Mouse (Mus musculus): ENCODE data around the gene Glra4. TPM values are rescaled to one million over a fixed set of nuclear protein-coding genes. Genes with fewer than 3 reads are reported as not detected.

The Glra4 gene
- polyA plus RNA-seq, 1 experiment from 2014 or later = not detected

DNA sequence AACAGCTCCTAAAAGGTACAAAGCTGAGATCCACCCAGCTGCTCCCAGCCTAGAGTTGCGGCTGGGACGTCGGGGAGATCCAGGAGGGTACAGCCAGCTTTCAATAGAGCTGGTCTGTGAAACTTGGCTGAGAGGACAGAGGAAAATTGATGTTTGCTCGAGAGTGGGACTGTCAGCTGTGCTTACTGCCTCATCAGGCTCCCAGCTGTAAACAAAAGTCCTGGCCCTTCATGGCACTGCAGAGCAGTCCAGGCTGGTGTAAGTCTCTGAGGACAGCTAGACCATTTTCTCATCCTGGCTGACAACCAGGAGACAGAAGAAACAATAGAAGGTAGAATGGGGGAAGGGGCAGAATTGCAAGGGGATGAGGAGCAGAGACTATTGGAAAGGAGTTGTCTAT lies 30.6 kb downstream of the Glra4 start:
- Histone ChIP-seq H3K36me3 (ENCODE audit: insufficient read depth, low read length) (no peaks in the 10 kb centered on the region), H3K27ac (no peak overlapping the region), H3K9ac (ENCODE audit: low read depth, low read length) (no peak overlapping the region), H3K4me3 (replicated peaks; ENCODE audit: low read depth, low read length) (no peak overlapping the region), H3K9me3 (replicated peaks; ENCODE audit: low read length) (no peaks in the 10 kb centered on the region), H3K27me3 (ENCODE audit: insufficient read depth, low read length) (no peaks in the 10 kb centered on the region), H3K4me1 (replicated peaks; ENCODE audit: insufficient read depth, low read length) (no peaks in the 10 kb centered on the region), H3K4me2 (ENCODE audit: low read length) (no peak overlapping the region)
- WGBS = 79% methylated on average over 4 of the region's 4 CpGs
- no peak for TF ChIP-seq CTCF (IDR thresholded peaks at IDR 0.05; ENCODE audit: low read depth)
- DNase-seq (ENCODE audit: low spot score) (no peak), ATAC-seq (replicated peaks; ENCODE audit: low FRiP score, low read depth) (no peak)

DNA sequence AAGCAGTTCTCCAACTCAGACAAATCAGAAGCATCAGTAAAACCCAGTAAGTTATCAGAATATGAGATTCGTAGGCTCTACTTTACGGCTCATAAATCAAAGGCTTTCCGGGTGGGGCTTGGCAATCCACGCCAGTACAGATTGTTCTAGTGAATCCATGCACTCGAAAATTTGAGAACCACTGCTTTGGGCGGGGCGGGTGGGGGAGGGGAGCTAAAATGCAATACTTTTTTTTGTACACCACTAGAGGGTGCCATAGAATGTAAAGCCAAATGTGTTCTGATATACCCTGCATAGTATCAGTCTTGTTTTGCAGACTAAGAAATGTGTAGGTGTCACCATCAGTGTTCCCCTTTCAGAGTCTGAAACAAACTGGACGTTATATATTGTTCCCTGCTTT lies 35.3 kb downstream of the Glra4 start:
- no peak overlapping the region for H3K4me2 ChIP-seq (ENCODE audit: low read length)
- 59% methylated on average over 8 of the region's 8 CpGs for WGBS
- H3K4me3 ChIP-seq (replicated peaks; ENCODE audit: low read depth, low read length) = no peak overlapping the region
- H3K9ac ChIP-seq (ENCODE audit: low read depth, low read length) = no peak overlapping the region
- TF ChIP-seq CTCF (IDR thresholded peaks at IDR 0.05; ENCODE audit: low read depth) = peak; percentile 52
- H3K27me3 ChIP-seq (ENCODE audit: insufficient read depth, low read length) = no peaks in the 10 kb centered on the region
- H3K36me3 ChIP-seq (ENCODE audit: insufficient read depth, low read length) = no peaks in the 10 kb centered on the region
- no peaks in the 10 kb centered on the region for H3K9me3 ChIP-seq (replicated peaks; ENCODE audit: low read length)
- H3K27ac ChIP-seq = no peak overlapping the region
- H3K4me1 ChIP-seq (replicated peaks; ENCODE audit: insufficient read depth, low read length) = no peaks in the 10 kb centered on the region
- ATAC-seq (replicated peaks; ENCODE audit: low FRiP score, low read depth) (no peak), DNase-seq (ENCODE audit: low spot score) (no peak)

DNA sequence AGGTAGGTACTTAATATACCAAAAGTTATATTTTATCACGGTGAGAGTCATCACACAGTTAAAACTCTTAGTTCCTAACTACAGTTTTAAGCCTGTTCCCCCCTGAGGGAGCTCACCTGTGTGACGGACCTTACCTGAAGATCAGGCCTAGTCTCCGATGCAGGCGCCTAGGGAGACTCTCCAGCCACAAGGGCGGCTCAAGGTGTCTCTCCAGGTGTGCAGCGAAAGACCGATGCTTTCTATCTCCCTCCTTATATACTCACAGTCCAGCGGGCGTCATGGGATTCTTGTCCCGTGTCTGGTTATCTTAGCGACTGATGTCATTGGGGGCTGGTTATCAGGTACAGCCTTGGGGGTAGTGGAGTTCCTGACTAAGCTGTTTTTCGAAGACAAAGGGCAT lies 36.5 kb downstream of the Glra4 start, which contains the start of gene Morf4l2:
TSS of gene Morf4l2 (minus strand) at position 232 of the 400 bp plus-strand sequence.
- no peaks in the 10 kb centered on the region for H3K36me3 ChIP-seq (ENCODE audit: insufficient read depth, low read length)
- H3K27me3 ChIP-seq (ENCODE audit: insufficient read depth, low read length) = no peaks in the 10 kb centered on the region
- 85% methylated on average over 12 of the region's 12 CpGs for WGBS
- peak within 1 kb of the TSS; percentile 51; the same call in 1 of the 2 replicates for H3K9ac ChIP-seq (ENCODE audit: low read depth, low read length)
- no peaks in the 10 kb centered on the region; the same call in 1 of the 2 replicates for H3K4me1 ChIP-seq (replicated peaks; ENCODE audit: insufficient read depth, low read length)
- peak within 1 kb of the TSS; percentile 53 for H3K4me2 ChIP-seq (ENCODE audit: low read length)
- H3K9me3 ChIP-seq (replicated peaks; ENCODE audit: low read length) = no peaks in the 10 kb centered on the region
- peak within 1 kb of the TSS; percentile 90 for H3K27ac ChIP-seq
- DNase-seq (ENCODE audit: low spot score) (no peak), ATAC-seq (replicated peaks; ENCODE audit: low FRiP score, low read depth) (no peak)
- no peak for TF ChIP-seq CTCF (IDR thresholded peaks at IDR 0.05; ENCODE audit: low read depth)
- H3K4me3 ChIP-seq (replicated peaks; ENCODE audit: low read depth, low read length) = peak within 1 kb of the TSS; percentile 41

DNA sequence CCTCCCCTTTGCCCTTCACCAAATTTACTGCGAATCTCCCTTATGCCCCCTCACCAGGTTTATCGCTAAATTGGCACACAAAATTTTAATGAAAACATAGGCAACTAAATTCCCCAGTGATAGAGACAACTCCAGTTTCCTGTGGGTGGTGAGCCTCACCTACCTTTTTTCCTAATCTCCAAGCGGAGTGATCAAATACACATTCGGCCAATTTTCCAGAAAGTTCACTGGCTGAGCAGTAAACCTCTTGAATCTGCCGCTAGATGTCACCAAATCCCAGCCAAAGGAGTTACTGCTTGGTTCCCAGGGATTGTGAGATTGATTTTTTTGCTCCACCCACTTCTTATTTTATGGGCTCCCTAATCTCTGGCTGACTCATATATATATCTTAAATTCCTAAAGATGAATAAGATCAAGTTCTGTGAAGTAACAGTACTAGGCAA lies 37.3 kb downstream of the Glra4 start:
- H3K36me3 ChIP-seq (ENCODE audit: insufficient read depth, low read length) = no peaks in the 10 kb centered on the region
- H3K4me3 ChIP-seq (replicated peaks; ENCODE audit: low read depth, low read length) = peak overlapping the region; percentile 41
- DNase-seq (ENCODE audit: low spot score) = peak; percentile 84
- TF ChIP-seq CTCF (IDR thresholded peaks at IDR 0.05; ENCODE audit: low read depth) = peak; percentile 72
- H3K4me1 ChIP-seq (replicated peaks; ENCODE audit: insufficient read depth, low read length) = no peaks in the 10 kb centered on the region; the same call in 1 of the 2 replicates
- H3K9ac ChIP-seq (ENCODE audit: low read depth, low read length) = peak overlapping the region; percentile 51; the same call in 1 of the 2 replicates
- peak overlapping the region; percentile 53 for H3K4me2 ChIP-seq (ENCODE audit: low read length)
- no peak for ATAC-seq (replicated peaks; ENCODE audit: low FRiP score, low read depth)
- no peaks in the 10 kb centered on the region for H3K9me3 ChIP-seq (replicated peaks; ENCODE audit: low read length)
- no peaks in the 10 kb centered on the region for H3K27me3 ChIP-seq (ENCODE audit: insufficient read depth, low read length)
- WGBS = 35% methylated on average over 5 of the region's 5 CpGs
- peak overlapping the region; percentile 90 for H3K27ac ChIP-seq

DNA sequence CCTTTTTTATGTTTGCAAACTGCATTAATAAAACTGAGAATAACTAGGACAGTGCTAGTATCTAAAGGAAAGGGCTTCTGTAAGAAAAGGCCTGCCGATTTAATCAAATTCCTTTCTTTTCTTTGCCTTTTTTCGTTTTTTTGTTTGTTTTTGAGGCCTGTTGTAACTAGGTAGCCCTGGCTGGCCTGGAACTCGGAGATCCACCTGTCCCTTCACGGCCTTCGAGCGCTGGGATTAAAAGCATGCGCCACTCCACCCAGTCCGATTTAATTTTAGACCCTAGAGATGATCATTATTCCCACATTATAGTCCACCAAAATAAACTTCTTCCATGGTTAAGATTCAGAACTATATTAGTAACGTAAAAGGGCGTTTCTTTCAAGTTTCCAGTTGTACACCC lies 37.7 kb downstream of the Glra4 start:
- Histone ChIP-seq H3K9ac (ENCODE audit: low read depth, low read length) (peak overlapping the region; percentile 51; the same call in 1 of the 2 replicates), H3K4me1 (replicated peaks; ENCODE audit: insufficient read depth, low read length) (no peaks in the 10 kb centered on the region; the same call in 1 of the 2 replicates), H3K4me3 (replicated peaks; ENCODE audit: low read depth, low read length) (peak overlapping the region; percentile 41), H3K9me3 (replicated peaks; ENCODE audit: low read length) (no peaks in the 10 kb centered on the region), H3K4me2 (ENCODE audit: low read length) (peak overlapping the region; percentile 53), H3K27ac (peak overlapping the region; percentile 90), H3K27me3 (ENCODE audit: insufficient read depth, low read length) (no peaks in the 10 kb centered on the region), H3K36me3 (ENCODE audit: insufficient read depth, low read length) (no peaks in the 10 kb centered on the region)
- DNase-seq (ENCODE audit: low spot score) (no peak), ATAC-seq (replicated peaks; ENCODE audit: low FRiP score, low read depth) (no peak)
- WGBS = 34% methylated on average over 10 of the region's 10 CpGs
- TF ChIP-seq CTCF (IDR thresholded peaks at IDR 0.05; ENCODE audit: low read depth) = no peak

DNA sequence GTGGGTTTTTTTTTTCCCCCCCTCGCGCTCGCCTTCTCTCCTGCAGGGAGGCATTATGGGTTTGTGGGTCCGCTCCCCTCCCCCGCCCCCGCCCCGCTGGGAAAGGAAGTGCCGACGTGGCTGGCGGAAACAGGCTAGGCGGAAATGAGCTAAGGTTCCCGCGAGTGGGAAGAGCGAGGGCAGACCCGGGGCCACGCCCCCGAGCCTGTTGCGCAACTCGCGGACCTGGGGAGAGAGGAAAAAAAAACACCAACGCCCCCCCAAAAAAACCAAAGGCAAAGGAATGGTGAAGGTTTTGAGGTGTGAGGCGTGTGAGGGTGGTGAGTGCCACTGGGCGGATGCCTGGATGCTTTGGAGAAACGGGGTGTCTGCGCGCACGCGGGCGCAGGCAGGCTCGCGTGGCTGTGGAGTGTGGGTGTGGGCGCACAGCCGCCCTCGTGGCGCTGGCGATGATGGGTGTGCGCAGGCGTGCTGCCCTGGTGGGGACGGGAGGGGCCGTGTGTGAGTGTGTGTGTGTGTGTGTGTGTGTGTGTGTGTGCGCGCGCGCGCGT lies 38.2 kb downstream of the Glra4 start:
- Histone ChIP-seq H3K27ac (peak overlapping the region; percentile 90), H3K9ac (ENCODE audit: low read depth, low read length) (peak overlapping the region; percentile 51; the same call in 1 of the 2 replicates), H3K4me1 (replicated peaks; ENCODE audit: insufficient read depth, low read length) (no peaks in the 10 kb centered on the region; the same call in 1 of the 2 replicates), H3K9me3 (replicated peaks; ENCODE audit: low read length) (no peaks in the 10 kb centered on the region), H3K36me3 (ENCODE audit: insufficient read depth, low read length) (no peaks in the 10 kb centered on the region), H3K4me3 (replicated peaks; ENCODE audit: low read depth, low read length) (peak overlapping the region; percentile 41), H3K4me2 (ENCODE audit: low read length) (peak overlapping the region; percentile 53), H3K27me3 (ENCODE audit: insufficient read depth, low read length) (no peaks in the 10 kb centered on the region)
- DNase-seq (ENCODE audit: low spot score) = peak; percentile 67
- 39% methylated on average over 46 of the region's 46 CpGs for WGBS
- peak; percentile 71 for ATAC-seq (replicated peaks; ENCODE audit: low FRiP score, low read depth)
- 0 out of 2 replicates have a peak, but pooled peaks have one; percentile 0 for TF ChIP-seq CTCF (IDR thresholded peaks at IDR 0.05; ENCODE audit: low read depth)

All from kidney, postnatal 0 days (tissue).